Mouse (Mus musculus) C2C12 (cell line): ENCODE measurements at regions not wholly inside any gene's neighbourhood (a gene's known extent, or its start where the extent isn't known, plus 50 kb on each side); places are given as distances from the start of the nearest gene placed in this dataset.

Experiments
- H3K27me3 ChIP-seq: one replicate; pipeline ENCODE4 v1.6.1; 2011; ENCODE audit not compliant: control insufficient read depth, insufficient read depth, insufficient read length
- H3K36me3 ChIP-seq: one replicate; pipeline ENCODE4 v1.6.1; 2011; ENCODE audit not compliant: control insufficient read depth, insufficient read depth
- H3K4me3 ChIP-seq: one replicate; pipeline ENCODE4 v1.5.1; 2011; ENCODE audit warnings: mild to moderate bottlenecking, control low read depth; ENCODE audit not compliant: poor library complexity, insufficient read depth, severe bottlenecking
- H3K79me2 ChIP-seq: one replicate; pipeline ENCODE4 v1.6.1; 2011; ENCODE audit not compliant: control insufficient read depth, insufficient read depth
- H3K79me3 ChIP-seq: one replicate; pipeline ENCODE4 v1.6.1; 2011; ENCODE audit warnings: low read depth, control low read depth
- H3ac ChIP-seq: one replicate; pipeline ENCODE3; 2011; ENCODE audit warnings: low read depth; ENCODE audit not compliant: control insufficient read depth, insufficient read length
- CEBPB ChIP-seq: IDR thresholded peaks from one replicate; pipeline ENCODE4 v1.6.1; 2011; ENCODE audit warnings: low read depth, mild to moderate bottlenecking, control low read depth, moderate library complexity
- CTCF ChIP-seq: IDR thresholded peaks from one replicate; pipeline ENCODE4 v1.5.1; 2011; ENCODE audit not compliant: control insufficient read depth, insufficient read depth, insufficient read length
- FOSL1 ChIP-seq: IDR thresholded peaks from one replicate; pipeline ENCODE4 v1.8.0; 2011; ENCODE audit warnings: mild to moderate bottlenecking, low read length; ENCODE audit not compliant: poor library complexity, insufficient read depth, severe bottlenecking
- MAX ChIP-seq: IDR thresholded peaks from one replicate; pipeline ENCODE4 v1.6.1; 2011; ENCODE audit warnings: mild to moderate bottlenecking, control low read depth
- MYOD1 ChIP-seq: IDR thresholded peaks from one replicate; pipeline ENCODE4 v1.6.1; 2011; ENCODE audit warnings: low read depth; ENCODE audit not compliant: control insufficient read depth, insufficient read length
- MYOG ChIP-seq: IDR thresholded peaks from one replicate; pipeline ENCODE4 v1.6.1; 2011; ENCODE audit not compliant: control insufficient read depth, insufficient read length; ENCODE audit errors: extremely low read depth
- USF1 ChIP-seq: IDR thresholded peaks from one replicate; pipeline ENCODE4 v1.6.1; 2011; ENCODE audit warnings: low read depth, mild to moderate bottlenecking, control low read depth, moderate library complexity

DNA sequence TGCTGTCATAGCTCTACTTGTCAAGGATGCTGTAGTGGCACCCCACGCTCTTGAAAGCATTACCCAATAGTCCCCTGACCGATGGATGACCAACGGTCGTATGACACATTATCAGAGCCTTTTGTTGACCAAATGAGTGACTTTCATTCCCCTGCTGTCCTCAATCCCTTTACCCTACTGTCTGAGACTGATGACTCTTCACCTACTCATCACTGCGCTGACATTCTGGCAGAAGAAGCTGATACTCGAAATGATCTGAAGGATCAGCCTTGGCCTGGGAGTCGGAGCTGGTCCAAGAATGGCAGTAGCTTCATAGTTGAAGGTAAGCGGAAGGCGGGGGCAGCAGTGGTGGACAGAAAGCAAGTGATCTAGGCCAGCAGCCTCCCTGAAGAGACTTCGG is 87.7 kb upstream of the Plcl2 start:
- H3K36me3 ChIP-seq = no peaks in the 10 kb centered on the region
- TF ChIP-seq MYOD1 (no peak), MAX (no peak), FOSL1 (no peak), CTCF (no peak), MYOG (no peak), USF1 (no peak), CEBPB (no peak)
- H3K79me2 ChIP-seq = no peaks in the 10 kb centered on the region
- no peak overlapping the region for H3K4me3 ChIP-seq
- no peak overlapping the region for H3ac ChIP-seq
- H3K27me3 ChIP-seq = no peaks in the 10 kb centered on the region
- H3K79me3 ChIP-seq = no peaks in the 10 kb centered on the region

DNA sequence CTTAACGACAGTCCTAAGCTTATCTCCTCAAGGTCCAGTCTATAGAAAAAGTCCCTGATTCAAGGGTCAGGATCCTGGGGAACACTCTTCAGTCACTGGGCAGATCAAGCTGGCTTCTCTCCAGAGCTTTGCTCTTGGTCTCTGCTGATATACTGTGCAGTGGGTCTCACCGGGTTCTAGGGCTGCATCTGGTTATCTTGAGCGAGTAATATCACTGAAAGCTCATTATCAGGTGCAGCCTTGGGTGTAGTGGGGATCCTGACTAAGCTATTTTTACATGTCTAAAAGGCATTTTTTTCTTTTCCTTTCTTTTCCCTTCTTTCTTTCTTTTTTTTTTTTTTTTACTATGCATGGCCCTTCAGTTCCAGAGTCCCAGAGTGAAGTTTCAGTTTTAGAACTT is 84.1 kb upstream of the Plcl2 start:
- TF ChIP-seq MYOD1 = no peak
- TF ChIP-seq CEBPB = no peak
- Histone ChIP-seq H3ac (no peak overlapping the region), H3K4me3 (no peak overlapping the region), H3K79me2 (no peaks in the 10 kb centered on the region), H3K36me3 (no peaks in the 10 kb centered on the region), H3K27me3 (no peaks in the 10 kb centered on the region), H3K79me3 (no peaks in the 10 kb centered on the region)

- no peak overlapping the region for H3ac ChIP-seq
- no peak for TF ChIP-seq CEBPB
- no peak for TF ChIP-seq USF1
- TF ChIP-seq MYOG = no peak
- no peaks in the 10 kb centered on the region for H3K79me3 ChIP-seq
- no peaks in the 10 kb centered on the region for H3K27me3 ChIP-seq
- no peaks in the 10 kb centered on the region for H3K36me3 ChIP-seq
- H3K79me2 ChIP-seq = no peaks in the 10 kb centered on the region
- H3K4me3 ChIP-seq = no peak overlapping the region
Observed at GRCm38 (mm10) chr17:50425531-50425930, 83.7 kb upstream of the Plcl2 start.

DNA sequence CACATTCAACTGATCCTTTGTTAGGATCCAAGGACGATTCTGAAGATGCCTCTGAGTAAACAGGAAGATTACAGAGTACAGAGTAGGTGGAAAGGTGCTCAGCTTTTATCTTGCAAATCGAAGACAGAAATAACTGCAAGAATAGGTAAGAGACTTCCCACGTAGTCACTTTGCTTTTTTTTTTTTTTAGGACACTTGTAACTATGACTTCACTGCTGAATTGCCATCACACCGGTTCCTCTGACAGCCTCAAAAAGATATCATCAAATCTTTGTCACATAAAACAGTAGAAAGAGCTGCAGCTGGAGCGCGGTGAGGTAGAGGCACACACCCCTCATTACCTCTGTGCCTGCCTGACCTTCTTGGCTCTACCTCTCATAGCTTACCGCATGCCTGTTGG is 83.1 kb upstream of the Plcl2 start:
- H3ac ChIP-seq = no peak overlapping the region
- no peaks in the 10 kb centered on the region for H3K79me3 ChIP-seq
- TF ChIP-seq USF1 = no peak
- TF ChIP-seq CTCF = no peak
- no peak for TF ChIP-seq MYOG
- no peak for TF ChIP-seq MAX
- TF ChIP-seq CEBPB = no peak
- no peak for TF ChIP-seq FOSL1
- TF ChIP-seq MYOD1 = no peak
- no peaks in the 10 kb centered on the region for H3K27me3 ChIP-seq
- H3K79me2 ChIP-seq = no peaks in the 10 kb centered on the region
- no peak overlapping the region for H3K4me3 ChIP-seq
- no peaks in the 10 kb centered on the region for H3K36me3 ChIP-seq

DNA sequence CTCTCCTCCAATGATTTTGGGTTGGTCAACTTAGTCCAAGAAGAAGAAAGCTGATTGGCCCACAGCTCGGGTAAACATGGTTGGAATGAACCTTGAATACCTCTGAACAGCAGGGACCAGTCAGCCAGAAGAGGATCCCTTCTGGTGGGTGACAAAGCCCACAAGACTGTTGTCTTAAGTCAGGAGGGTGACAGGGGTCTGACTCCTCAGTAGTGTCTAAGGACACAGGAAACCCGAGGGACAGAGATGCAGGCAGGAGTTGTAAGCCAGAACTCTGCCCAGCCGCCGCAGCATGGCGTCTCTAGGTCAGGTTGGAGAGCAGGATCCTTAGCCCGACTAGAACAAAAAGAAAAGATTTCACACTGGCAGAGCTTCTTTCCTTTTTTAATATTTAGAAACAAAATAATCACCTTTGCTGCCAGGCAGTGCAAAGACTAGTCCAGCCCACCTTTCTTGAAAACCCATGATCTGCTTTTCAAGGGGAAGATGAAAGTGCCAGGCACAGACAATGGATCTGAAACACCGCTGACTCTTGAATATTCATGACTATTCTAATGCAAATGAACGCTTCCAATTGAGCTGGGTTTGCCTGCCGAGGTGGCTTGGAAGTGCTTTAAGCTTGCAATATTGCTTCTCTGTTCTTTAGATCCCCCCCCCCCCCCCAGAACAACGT is 81.7 kb upstream of the Plcl2 start:
- Histone ChIP-seq H3ac (no peak overlapping the region), H3K4me3 (no peak overlapping the region), H3K27me3 (no peaks in the 10 kb centered on the region), H3K79me2 (no peaks in the 10 kb centered on the region), H3K36me3 (no peaks in the 10 kb centered on the region), H3K79me3 (no peaks in the 10 kb centered on the region)
- TF ChIP-seq FOSL1 = no peak
- TF ChIP-seq USF1 = no peak
- no peak for TF ChIP-seq CTCF
- TF ChIP-seq MAX = no peak
- TF ChIP-seq MYOG = no peak
- no peak for TF ChIP-seq CEBPB
- TF ChIP-seq MYOD1 = no peak

GRCm38 (mm10) chr17:50428004-50428560 is 81.1 kb upstream of the Plcl2 start:
- Histone ChIP-seq H3K79me2 (no peaks in the 10 kb centered on the region), H3K4me3 (no peak overlapping the region), H3K27me3 (no peaks in the 10 kb centered on the region), H3ac (no peak overlapping the region), H3K36me3 (no peaks in the 10 kb centered on the region), H3K79me3 (no peaks in the 10 kb centered on the region)
- no peak for TF ChIP-seq CEBPB
- no peak for TF ChIP-seq FOSL1
- TF ChIP-seq USF1 = no peak
- no peak for TF ChIP-seq CTCF
